ENCODE assay signal across 23 mouse cellular contexts in genomic region chr2:173243616-173244015, GRCm38 (mm10). TPM values are rescaled to one million over a fixed set of nuclear protein-coding genes. Genes with fewer than 3 reads are reported as not detected.
DNase-seq lines count a peak whose midpoint lies in the region; ATAC-seq and TF ChIP-seq lines count a peak whose summit lies in the region.
"Had no signal": no experiment of that assay in that cellular context is flagged by ENCODE, and none has a peak within 500 bp of the region (broad histone marks: within the 10 kb centered on the region; RNA-seq: fewer than 3 reads in every experiment).

No protein-coding gene starts in this region.

- ATAC-seq in intestine, embryonic 16.5 days, result peak; percentile 8; the same call in 1 of the 2 replicates
- ATAC-seq in intestine, embryonic 15.5 days, result no peak
- ATAC-seq in neural tube, embryonic 12.5 days (ENCODE audit: low FRiP score, low read depth), result no peak
- no peak for ATAC-seq in neural tube, embryonic 15.5 days (ENCODE audit: low FRiP score)
- ATAC-seq: CD4-positive, CD25-positive, alpha-beta regulatory T cell, adult 4 months had no signal

- peaks cover 46% of the 10 kb centered on the region for H3K4me1 ChIP-seq in intestine, embryonic 16.5 days (ENCODE audit: control insufficient read depth, insufficient read depth, low read length)
- H3K4me1 ChIP-seq in intestine, embryonic 15.5 days (replicated peaks), result peaks cover 60% of the 10 kb centered on the region
- H3K4me1 ChIP-seq in neural tube, embryonic 12.5 days, result peaks cover 87% of the 10 kb centered on the region
- peaks cover 69% of the 10 kb centered on the region for H3K4me1 ChIP-seq in neural tube, embryonic 15.5 days

- H3K4me2 ChIP-seq in intestine, embryonic 16.5 days (ENCODE audit: low read depth, low read length), result no peak overlapping the region
- H3K4me2 ChIP-seq in intestine, embryonic 15.5 days (replicated peaks), result no peak overlapping the region
- peak overlapping the region; percentile 32; the same call in 1 of the 2 replicates for H3K4me2 ChIP-seq in neural tube, embryonic 12.5 days (replicated peaks)
- H3K4me2 ChIP-seq in neural tube, embryonic 15.5 days, result no peak overlapping the region
- H3K4me2 ChIP-seq: embryonic facial prominence, embryonic 13.5 days; forebrain, embryonic 13.5 days; heart, embryonic 15.5 days had no signal

- no peaks in the 10 kb centered on the region for H3K27me3 ChIP-seq in intestine, embryonic 16.5 days (replicated peaks; ENCODE audit: control insufficient read depth, insufficient read depth, low read length)
- H3K27me3 ChIP-seq in intestine, embryonic 15.5 days (replicated peaks), result no peaks in the 10 kb centered on the region
- H3K27me3 ChIP-seq in neural tube, embryonic 12.5 days (replicated peaks), result no peaks in the 10 kb centered on the region
- H3K27me3 ChIP-seq in neural tube, embryonic 15.5 days (replicated peaks), result no peaks in the 10 kb centered on the region
- H3K27me3 ChIP-seq: embryonic facial prominence, embryonic 13.5 days; forebrain, embryonic 13.5 days; heart, embryonic 15.5 days; neural tube, embryonic 13.5 days had no signal

- TF ChIP-seq CTCF in gastrocnemius, adult 2 months (IDR thresholded peaks at IDR 0.05), result no peak

- intact Hi-C loops in gastrocnemius, adult 2 months (cut with DNase I), result loop anchor here (1.0 to 5.0 kb wide), 3 partner anchors 13 to 65 kb away; partner anchors contain the start of gene Pmepa1

- peak; percentile 86 for DNase-seq in gastrocnemius, adult 2 months
- DNase-seq in gastrocnemius, postnatal 4 days (ENCODE audit: low spot score in 2 of 2), result no peak
- no peak for DNase-seq in testis, postnatal 10 days (ENCODE audit: low spot score)
- DNase-seq: adrenal gland, postnatal 14 days; cerebellum, adult 2 months; cerebellum, postnatal 25 days; heart, postnatal 4 days; layer of hippocampus, postnatal 36 days; spleen, adult 18-20 months had no signal

- 68% methylated on average over 9 of the region's 9 CpGs for WGBS in intestine, embryonic 16.5 days
- WGBS in intestine, embryonic 15.5 days, result 70% methylated on average over 9 of the region's 9 CpGs
- 75% methylated on average over 9 of the region's 9 CpGs for WGBS in neural tube, embryonic 12.5 days
- WGBS in neural tube, embryonic 15.5 days, result 69% methylated on average over 9 of the region's 9 CpGs

- H3K9me3 ChIP-seq in intestine, embryonic 16.5 days (ENCODE audit: control insufficient read depth, low read length), result no peaks in the 10 kb centered on the region
- H3K9me3 ChIP-seq in intestine, embryonic 15.5 days, result no peaks in the 10 kb centered on the region
- H3K9me3 ChIP-seq in neural tube, embryonic 12.5 days, result no peaks in the 10 kb centered on the region
- H3K9me3 ChIP-seq in neural tube, embryonic 15.5 days (replicated peaks), result no peaks in the 10 kb centered on the region
- H3K9me3 ChIP-seq: embryonic facial prominence, embryonic 13.5 days; forebrain, embryonic 13.5 days; heart, embryonic 15.5 days; neural tube, embryonic 13.5 days had no signal

- H3K4me3 ChIP-seq in gastrocnemius, adult 2 months, result no peak overlapping the region
- H3K4me3 ChIP-seq in intestine, embryonic 16.5 days (ENCODE audit: low read length), result no peak overlapping the region
- no peak overlapping the region for H3K4me3 ChIP-seq in intestine, embryonic 15.5 days (replicated peaks)
- H3K4me3 ChIP-seq in neural tube, embryonic 12.5 days, result no peak overlapping the region
- no peak overlapping the region for H3K4me3 ChIP-seq in neural tube, embryonic 15.5 days (replicated peaks)
- H3K4me3 ChIP-seq: embryonic facial prominence, embryonic 13.5 days; erythroblast, embryonic 14.5 days; forebrain, embryonic 13.5 days; heart, embryonic 15.5 days; layer of hippocampus, adult 2 months; neural tube, embryonic 13.5 days had no signal

- no peaks in the 10 kb centered on the region for H3K36me3 ChIP-seq in intestine, embryonic 16.5 days (ENCODE audit: control insufficient read depth, insufficient read depth, low read length)
- H3K36me3 ChIP-seq in intestine, embryonic 15.5 days, result no peaks in the 10 kb centered on the region
- H3K36me3 ChIP-seq in neural tube, embryonic 12.5 days, result 0 out of 2 replicates have a peak, but pooled peaks cover 3% of the 10 kb centered on the region
- H3K36me3 ChIP-seq in neural tube, embryonic 15.5 days, result no peaks in the 10 kb centered on the region
- H3K36me3 ChIP-seq: heart, embryonic 15.5 days; neural tube, embryonic 13.5 days had no signal

- no peak overlapping the region; the same call in 1 of the 2 replicates for H3K9ac ChIP-seq in intestine, embryonic 16.5 days (ENCODE audit: low read depth, low read length)
- H3K9ac ChIP-seq in intestine, embryonic 15.5 days, result no peak overlapping the region
- H3K9ac ChIP-seq in neural tube, embryonic 12.5 days, result 0 out of 2 replicates have a peak overlapping the region, but pooled peaks have one; percentile 8
- no peak overlapping the region for H3K9ac ChIP-seq in neural tube, embryonic 15.5 days (replicated peaks)
- H3K9ac ChIP-seq: embryonic facial prominence, embryonic 13.5 days; forebrain, embryonic 13.5 days; heart, embryonic 15.5 days; neural tube, embryonic 13.5 days had no signal

- H3K27ac ChIP-seq in gastrocnemius, adult 2 months, result no peak overlapping the region; the same call in 1 of the 2 replicates
- H3K27ac ChIP-seq in intestine, embryonic 16.5 days (ENCODE audit: low read length), result no peak overlapping the region
- H3K27ac ChIP-seq in intestine, embryonic 15.5 days, result no peak overlapping the region
- H3K27ac ChIP-seq in neural tube, embryonic 12.5 days, result no peak overlapping the region
- H3K27ac ChIP-seq in neural tube, embryonic 15.5 days (replicated peaks), result no peak overlapping the region
- H3K27ac ChIP-seq: embryonic facial prominence, embryonic 13.5 days; forebrain, embryonic 13.5 days; heart, embryonic 15.5 days; hindbrain, postnatal 0 days; layer of hippocampus, adult 2 months had no signal

RNA-seq across cellular contexts. Expression of gene Zbp1, which starts 24.9 kb away (rescaled TPM):
- total RNA-seq in gastrocnemius, adult 2 months (2021), result not detected
- under 1 TPM; 0.52 to 0.54 TPM for total RNA-seq in gastrocnemius, postnatal 4 days (2021)
- 0.65 and 1.9 TPM in 2 replicates for polyA plus RNA-seq in intestine, embryonic 16.5 days (2015; fragmentation: Nextera tagmentation; extraction: Ambion mirVana)
- 0.55 and 0.95 TPM in 2 replicates for polyA plus RNA-seq in intestine, embryonic 15.5 days (2015; fragmentation: Nextera tagmentation; extraction: Ambion mirVana)
- polyA plus RNA-seq in neural tube, embryonic 12.5 days (2016; fragmentation: Nextera tagmentation; extraction: Ambion mirVana), result 0.28 and 0.32 TPM in 2 replicates
- 0.08 and 3.6 TPM in 2 replicates for polyA plus RNA-seq in neural tube, embryonic 15.5 days (2015; fragmentation: Nextera tagmentation; extraction: Ambion mirVana)
- total RNA-seq: hindbrain, postnatal 0 days had no signal
- polyA plus RNA-seq: erythroblast, embryonic 14.5 days; forebrain, embryonic 13.5 days; limb, embryonic 11.5 days had no signal

RNA-seq across cellular contexts. Expression of gene Pmepa1, which starts 32.7 kb away (rescaled TPM):
- total RNA-seq in gastrocnemius, adult 2 months (2021), result 10 to 100 TPM; 20.0 to 24.4 TPM
- total RNA-seq in gastrocnemius, postnatal 4 days (2021), result 10 to 100 TPM; 22.6 to 25.8 TPM
- 4.4 and 4.6 TPM in 2 replicates for polyA plus RNA-seq in intestine, embryonic 16.5 days (2015; fragmentation: Nextera tagmentation; extraction: Ambion mirVana)
- 5.6 and 5.9 TPM in 2 replicates for polyA plus RNA-seq in intestine, embryonic 15.5 days (2015; fragmentation: Nextera tagmentation; extraction: Ambion mirVana)
- polyA plus RNA-seq in neural tube, embryonic 12.5 days (2016; fragmentation: Nextera tagmentation; extraction: Ambion mirVana), result 6.6 and 7.4 TPM in 2 replicates
- polyA plus RNA-seq in neural tube, embryonic 15.5 days (2015; fragmentation: Nextera tagmentation; extraction: Ambion mirVana), result 4.5 and 4.6 TPM in 2 replicates
- total RNA-seq: granulocyte monocyte progenitor cell, adult 5-6 weeks had no signal
